Mouse (Mus musculus) spleen, adult 12 weeks (tissue): ENCODE results near the gene Mpo.
A peak's percentile ranks its signal among the peaks of the same experiment; 100 is the strongest.

ENCODE experiments used
- DNase-seq: peaks from one replicate; pipeline ENCODE4 v3.0.0; 2022; ENCODE audit warnings: low spot score

Mpo gene

DNA sequence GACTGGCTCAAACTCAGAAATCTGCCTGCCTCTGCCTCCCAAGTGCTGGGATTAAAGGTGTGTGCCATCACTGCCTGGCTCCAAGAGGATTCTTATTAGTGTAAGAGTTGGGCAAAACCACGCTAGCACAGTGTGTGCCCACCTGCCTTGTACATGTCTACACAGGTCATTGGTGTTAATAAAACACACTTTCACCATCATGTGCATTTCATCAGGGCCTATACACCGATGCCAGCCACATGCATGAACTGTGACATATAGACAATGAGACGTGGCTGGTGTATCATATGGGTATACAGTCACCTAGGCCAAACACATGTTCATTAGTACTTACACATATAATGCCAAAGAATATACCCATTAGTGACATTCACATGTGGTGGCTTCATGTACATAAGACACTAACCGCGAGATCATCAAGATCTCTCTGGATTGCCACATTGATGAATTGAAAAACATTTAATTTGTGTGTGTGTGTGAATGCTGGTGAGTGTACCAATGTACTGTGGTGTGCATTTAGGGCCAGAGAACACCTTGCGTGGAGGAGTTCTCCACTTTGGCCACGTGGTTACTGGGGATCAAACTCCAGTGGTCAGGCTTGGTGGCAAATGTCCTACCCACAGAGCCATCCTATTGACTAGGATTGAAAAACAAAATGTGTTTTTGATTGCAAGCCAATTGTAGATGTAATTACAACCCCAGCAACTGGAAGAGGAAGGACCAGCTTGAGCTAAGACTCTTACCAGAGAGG lies 35.0 kb upstream of the Mpo start:
- no peak for DNase-seq

DNA sequence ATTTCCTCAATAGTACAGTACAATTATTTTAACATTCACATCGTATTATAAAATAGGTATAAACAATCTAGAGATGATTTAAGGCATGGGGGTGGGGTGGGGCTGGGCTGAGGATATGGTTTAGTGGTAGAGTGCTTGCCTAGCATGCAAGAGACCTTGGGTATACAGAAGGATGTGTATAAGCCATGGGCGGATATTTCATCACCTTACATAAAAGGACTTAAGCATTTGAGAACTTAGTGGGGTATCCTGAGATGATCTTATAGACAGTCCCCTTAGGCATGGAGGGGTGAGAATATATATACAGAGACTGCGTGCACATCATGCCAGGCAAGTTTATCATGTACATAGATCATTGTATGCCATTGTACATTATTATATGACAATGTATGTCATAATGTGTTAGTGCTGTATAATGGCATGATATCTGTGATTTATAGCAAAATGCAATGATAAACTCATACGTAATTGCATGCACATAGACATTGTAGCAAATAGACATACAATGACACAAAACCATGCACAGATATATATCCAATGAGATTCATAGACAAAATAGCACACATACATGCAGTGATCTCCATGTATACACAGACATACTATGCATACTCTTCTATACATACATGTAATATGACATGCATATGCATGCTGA lies 34.3 kb upstream of the Mpo start:
- no peak for DNase-seq

DNA sequence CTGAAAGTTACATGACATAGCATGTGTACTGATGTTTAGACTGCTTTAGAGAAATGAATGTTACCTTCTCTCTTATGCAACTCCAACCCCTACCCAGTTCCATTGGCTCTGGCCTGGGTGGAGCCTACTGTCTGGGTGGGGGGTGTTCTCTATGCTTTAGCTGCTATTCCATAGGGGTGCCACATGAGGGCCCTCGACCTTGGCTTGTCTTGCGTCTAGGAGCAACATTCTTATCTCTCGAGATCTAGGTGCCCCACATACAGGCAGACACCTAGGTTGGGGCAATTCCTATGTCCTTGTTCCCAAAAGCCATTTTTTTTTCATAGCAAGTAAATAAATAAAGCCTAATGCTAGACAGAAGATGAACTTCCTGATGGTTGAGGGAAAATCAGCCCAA lies 33.8 kb upstream of the Mpo start:
- DNase-seq: peak; percentile 44

DNA sequence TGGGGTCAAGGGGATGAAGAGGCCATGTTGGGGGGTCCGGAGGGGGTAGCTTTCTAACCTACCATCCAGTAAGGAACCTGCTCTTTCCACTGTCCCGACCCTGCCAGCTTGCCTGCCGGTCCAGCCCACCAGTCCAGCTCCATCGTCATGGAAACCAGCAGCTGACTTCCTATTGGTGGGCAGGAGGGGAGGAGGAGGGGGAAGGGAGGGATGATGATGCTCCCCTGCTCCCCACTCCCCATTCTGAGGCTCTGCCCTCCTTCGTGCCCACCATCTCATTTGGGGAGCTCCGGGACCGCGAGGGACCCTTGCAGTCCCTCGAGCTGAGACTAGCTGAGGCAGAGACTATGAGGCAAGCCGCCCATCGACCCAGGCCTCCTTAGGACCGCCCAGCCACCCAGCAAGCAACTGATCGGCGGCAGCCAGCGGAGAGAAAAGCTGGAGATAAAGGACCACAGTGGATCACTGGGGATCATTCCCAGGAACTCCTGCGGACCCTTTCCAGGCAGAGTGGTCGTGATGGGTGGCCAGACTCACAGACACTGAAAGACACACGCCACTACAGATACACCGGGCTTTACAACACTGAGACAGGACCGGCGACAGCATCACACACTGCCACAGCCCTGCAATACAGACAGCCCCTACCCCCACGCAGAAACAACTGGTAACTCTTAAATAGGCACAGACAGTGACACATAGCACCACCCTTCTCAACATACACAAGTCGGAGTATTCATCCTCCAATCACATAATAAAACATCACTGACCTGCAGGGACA lies 32.9 kb upstream of the Mpo start, which contains the start of gene Tspoap1:
Gene Tspoap1, plus strand, starts transcription at position 241 of the 781 bp plus-strand sequence.
- DNase-seq: no peak

- no peak for DNase-seq
Observed at GRCm38 (mm10) chr11:87761181-87761721, 32.1 kb upstream of the Mpo start.

GRCm38 (mm10) chr11:87761806-87762701 lies 31.3 kb upstream of the Mpo start:
- DNase-seq: no peak

DNA sequence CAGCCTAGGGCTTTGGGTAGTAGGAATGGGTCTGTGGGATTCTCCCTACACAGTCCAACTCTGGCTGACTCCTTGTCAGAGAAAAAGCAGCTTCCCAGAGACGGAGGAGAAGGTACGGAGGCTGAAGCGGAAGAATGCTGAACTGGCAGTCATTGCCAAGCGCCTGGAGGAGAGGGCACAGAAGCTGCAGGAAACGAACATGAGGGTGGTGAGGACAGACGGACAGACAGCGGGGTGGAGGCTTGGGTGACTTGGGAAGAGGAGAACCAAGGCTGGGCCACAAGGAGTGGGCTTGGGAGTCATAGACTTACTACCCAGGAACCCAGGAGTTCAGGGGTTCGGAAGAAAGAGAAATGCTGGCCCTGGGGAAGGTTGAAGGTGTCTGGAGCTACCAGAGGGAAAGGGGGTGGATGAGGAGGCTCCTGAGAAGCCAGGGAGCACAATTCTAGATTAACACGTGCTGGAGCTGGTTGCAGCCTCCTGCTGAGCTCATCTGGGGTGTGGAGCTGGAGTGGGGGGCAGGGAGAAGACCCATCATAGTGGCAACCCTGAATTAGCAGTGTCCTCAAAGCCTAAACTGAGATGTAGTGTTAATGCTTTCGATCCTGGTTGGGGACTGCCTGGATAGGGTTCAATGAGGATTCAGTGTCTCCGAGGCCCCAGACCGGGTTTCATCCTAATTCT lies 30.5 kb upstream of the Mpo start:
- no peak for DNase-seq

DNA sequence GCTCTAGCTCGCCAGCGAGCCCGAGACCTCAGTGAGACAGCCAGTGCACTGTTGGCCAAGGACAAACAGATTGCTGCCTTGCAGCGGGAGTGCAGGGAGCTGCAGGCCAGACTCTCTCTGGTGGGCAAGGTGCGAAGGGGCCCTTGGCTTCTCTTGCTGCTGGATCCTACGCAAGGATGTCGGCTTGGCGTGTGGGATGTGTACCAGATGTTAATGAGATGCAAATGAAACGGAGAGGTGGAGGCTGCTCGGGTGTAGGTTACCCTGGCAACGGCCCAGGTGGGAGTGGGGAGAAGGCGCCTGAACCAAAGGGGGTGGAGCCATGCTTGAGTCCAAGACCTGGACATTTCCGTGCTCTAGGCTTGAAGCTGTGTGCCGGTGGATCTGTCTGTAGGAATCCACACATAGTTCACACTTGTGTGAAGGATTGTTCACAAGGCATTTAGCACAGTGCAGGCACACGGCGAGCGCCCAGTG lies 29.8 kb upstream of the Mpo start:
- no peak for DNase-seq

DNA sequence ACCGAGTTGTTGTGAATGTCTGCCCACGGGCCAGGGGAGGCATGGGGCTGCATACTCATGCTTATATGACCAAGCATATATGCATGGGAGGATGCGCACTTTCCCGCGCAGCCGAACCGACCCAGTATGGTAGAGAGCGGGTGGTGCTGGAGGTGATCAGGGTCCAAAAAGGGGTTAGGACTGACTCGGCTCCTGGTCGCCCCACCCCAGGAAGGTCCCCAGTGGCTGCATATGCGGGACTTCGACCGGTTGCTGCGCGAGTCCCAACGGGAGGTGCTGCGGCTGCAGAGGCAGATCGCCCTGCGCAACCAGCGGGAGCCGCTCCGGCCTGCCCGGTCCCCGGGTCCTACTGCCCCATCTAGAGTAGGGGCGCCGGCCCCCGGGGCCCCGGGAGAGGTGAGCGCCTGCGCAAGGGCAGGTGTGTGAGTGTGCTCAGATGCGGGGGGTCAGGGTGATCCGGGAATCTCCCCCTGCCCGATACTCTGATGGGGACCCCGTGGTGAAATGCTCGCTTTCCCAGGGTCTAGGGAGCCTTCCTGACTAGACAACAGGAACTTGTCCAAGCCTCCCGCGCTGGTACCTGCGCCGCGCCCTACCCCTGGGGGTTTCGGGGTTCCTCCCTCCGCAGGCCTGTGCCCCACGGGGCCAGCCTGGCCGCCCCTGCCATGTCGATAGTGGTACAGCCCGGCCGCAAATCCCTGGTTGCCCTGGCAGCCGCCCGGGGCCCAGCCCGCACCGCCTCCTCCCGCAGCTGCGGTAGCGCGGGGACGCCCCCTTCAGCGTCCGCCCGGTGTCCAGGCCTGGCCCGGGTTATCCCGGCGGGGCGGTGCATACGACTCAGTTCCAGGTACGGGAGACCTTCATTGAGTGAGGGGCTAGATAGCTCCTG lies 29.1 kb upstream of the Mpo start:
- no peak for DNase-seq

DNA sequence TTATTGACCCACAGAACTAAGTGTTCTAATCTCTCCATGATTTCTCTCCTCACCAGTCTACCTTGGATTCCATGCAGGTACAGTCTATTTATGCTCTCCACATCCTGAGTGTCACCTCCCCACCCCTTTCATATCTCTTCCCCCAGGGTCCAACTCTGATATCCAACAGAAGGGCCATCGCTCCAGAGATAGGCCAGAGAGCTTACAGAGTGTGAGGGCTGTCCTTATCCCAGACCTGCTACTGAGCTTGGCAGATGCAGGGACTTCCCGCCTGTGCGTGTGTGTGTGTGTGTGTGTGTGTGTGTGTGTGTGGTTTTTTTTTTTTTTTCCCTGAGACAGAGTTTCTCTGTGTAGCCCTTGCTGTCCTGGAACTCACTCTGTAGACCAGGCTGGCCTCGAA lies 24.6 kb upstream of the Mpo start:
- no peak for DNase-seq

GRCm38 (mm10) chr11:87770989-87771388 lies 22.4 kb upstream of the Mpo start:
- peak; percentile 78 for DNase-seq

GRCm38 (mm10) chr11:87772354-87772753 lies 21.0 kb upstream of the Mpo start:
- DNase-seq: no peak

DNA sequence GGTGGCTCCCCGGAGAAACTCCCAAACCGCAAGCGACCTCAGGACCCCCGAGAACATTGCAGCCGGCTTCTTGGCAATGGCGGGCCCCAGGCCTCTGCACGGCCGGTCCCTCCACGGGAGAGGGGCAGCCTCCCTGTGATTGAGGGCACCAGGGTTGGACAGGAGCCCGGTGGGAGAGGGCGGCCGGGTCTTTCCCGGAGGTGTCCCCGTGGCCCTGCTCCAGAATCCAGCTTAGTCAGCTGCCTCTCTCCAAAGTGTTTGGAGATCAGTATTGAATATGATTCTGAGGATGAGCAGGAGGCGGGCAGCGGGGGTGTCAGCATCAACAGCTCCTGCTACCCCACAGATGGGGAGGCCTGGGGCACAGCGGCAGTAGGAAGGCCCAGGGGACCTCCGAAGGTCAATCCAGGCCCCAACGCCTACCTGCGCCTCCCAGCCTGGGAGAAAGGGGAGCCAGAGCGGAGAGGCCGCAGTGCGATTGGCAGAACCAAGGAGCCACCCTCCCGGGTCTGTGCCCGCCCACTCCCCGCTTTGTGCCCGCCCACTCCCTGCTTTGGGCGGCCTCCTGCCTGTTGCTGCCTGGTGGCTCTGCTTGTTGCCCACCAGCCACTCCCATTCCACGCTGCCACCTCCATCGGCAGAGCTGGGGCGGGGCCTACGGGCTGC lies 15.1 kb upstream of the Mpo start:
- no peak for DNase-seq

DNA sequence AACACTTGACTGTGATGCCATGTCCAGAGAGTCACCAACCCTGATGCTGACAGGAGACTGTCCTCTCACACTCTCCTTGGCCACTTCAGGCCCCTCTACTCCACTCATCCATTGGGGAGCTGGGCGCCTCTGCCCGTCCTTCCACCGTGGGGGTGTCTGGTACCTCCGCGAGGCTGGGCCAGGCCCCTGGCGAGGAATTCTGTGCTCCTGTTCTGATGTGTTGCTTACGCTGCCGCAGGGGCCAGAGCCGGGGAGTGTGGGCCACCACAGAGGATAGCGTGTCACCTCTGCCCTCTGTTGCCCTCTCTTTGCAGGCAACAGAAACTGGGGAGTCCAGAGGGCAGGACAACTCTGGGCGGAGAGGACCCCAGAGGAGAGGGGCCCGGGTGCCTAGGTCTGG lies 14.5 kb upstream of the Mpo start:
- DNase-seq: no peak

DNA sequence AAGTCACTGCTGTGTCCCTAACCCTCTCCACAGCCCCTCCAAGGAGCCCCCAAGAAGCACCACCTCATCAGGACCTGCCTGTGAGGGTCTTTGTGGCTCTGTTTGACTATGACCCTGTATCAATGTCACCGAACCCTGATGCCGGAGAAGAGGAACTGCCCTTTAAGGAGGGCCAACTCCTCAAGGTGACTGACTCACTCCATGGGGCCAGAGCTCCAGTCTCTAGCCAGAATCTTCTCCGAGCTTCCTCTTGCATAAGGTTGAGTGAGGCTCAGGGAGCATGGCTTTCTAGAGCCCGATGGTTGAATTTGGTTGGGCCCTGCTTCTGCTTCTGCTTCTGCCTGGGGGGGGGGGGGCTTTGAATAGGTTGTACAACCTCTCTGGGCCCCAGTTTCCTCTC lies 14.0 kb upstream of the Mpo start:
- no peak for DNase-seq

DNA sequence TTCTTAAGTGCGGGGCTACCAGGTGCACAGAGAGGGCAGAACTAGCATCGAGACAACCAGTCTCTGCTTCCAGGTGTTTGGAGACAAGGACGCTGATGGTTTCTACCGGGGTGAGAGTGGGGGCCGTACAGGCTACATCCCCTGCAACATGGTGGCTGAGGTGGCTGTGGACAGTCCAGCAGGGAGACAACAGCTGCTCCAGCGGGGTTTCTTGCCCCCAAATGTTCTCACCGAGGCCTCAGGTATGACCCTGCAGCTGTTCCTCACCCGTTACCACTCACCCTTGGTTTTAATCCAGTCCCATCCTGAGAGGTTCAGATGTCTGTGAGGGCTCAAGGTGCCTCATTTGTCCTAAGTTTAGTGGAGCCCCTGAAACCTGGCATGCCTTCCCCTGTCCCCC lies 13.3 kb upstream of the Mpo start:
- DNase-seq: no peak

DNA sequence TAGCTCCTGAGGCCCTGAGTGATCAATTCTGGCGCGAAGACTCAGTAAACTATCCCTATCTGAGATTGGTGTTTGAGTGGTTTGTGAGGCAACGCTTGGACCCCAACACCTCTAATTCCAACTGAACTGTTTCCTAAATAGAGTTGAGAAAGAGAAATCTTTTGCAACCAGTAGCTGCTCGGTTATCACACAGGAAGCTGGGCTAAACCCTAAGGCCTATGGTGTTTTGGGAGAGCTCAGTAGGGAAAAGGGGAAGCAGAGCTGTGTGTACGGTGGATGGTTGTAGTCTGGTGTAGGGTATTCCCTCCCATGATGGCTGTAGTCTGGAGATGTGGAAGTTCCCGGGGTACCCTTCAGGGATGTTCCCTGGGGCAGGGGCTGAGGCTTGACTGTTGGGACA lies 3.3 kb upstream of the Mpo start:
- no peak for DNase-seq

DNA sequence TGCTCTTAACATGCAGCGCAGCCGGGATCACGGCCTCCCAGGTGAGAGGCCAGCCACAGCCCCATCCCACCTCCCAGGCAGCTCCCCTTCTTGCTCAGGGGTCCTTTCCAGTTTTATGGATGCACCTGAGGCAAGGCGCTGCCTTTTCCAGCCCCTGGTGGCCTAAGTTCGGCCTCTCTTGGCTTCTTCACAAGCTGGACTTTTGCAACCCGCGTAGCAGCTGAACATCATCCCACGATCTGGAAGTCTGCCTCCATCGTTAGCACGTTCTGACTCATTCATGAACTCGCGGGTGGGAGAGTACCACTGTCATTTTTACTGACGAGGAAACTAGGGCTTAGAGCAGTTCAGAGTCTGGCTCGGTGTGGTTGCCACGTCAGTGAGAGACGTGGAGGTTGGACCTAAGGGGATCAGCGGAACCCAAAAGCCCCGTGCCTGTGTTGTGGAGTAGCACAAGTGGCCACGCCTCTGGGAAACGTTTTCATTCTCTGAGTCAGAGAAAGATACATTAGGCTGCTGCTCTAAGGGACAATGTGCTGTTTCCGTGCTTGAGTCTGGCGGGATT lies 8.4 kb downstream of the Mpo start:
- no peak for DNase-seq

GRCm38 (mm10) chr11:87802621-87803020 lies 9.2 kb downstream of the Mpo start:
- no peak for DNase-seq
